In genomic region chr14:25478755-25479154, GRCm38 (mm10) we compare ENCODE assay signal across 8 mouse cellular contexts. TPM values are rescaled to one million over a fixed set of nuclear protein-coding genes. Genes with fewer than 3 reads are reported as not detected.
DNase-seq lines count a peak whose midpoint lies in the region; ATAC-seq lines count a peak whose summit lies in the region.

No protein-coding gene starts in this region.

- no peak for DNase-seq in hindbrain, embryonic 10.5 days (ENCODE audit: low spot score)
- DNase-seq in hindbrain, embryonic 11.5 days (ENCODE audit: low spot score), result no peak
- no peak for DNase-seq in forebrain, embryonic 10.5 days (ENCODE audit: extremely low spot score, low spot score)
- no peak for DNase-seq in midbrain, embryonic 11.5 days (ENCODE audit: low spot score, missing footprints)
- DNase-seq in gastrocnemius, adult 8-10 months (ENCODE audit: low spot score in 2 of 2), result no peak
- DNase-seq in kidney, postnatal 25 days, result no peak
- DNase-seq in kidney, postnatal 14 days, result no peak

- H3K4me2 ChIP-seq in hindbrain, embryonic 11.5 days (replicated peaks; ENCODE audit: low read depth, low read length), result no peak overlapping the region
- no peak overlapping the region for H3K4me2 ChIP-seq in midbrain, embryonic 11.5 days

- no peak overlapping the region for H3K9ac ChIP-seq in hindbrain, embryonic 11.5 days (ENCODE audit: low read depth, low read length)
- no peak overlapping the region for H3K9ac ChIP-seq in midbrain, embryonic 11.5 days (ENCODE audit: low read length)

- H3K27me3 ChIP-seq in hindbrain, embryonic 10.5 days (ENCODE audit: insufficient read depth, poor library complexity, severe bottlenecking), result no peaks in the 10 kb centered on the region
- H3K27me3 ChIP-seq in hindbrain, embryonic 11.5 days (ENCODE audit: control insufficient read depth, insufficient read depth, low read length), result no peaks in the 10 kb centered on the region
- no peaks in the 10 kb centered on the region for H3K27me3 ChIP-seq in forebrain, embryonic 10.5 days (ENCODE audit: poor library complexity, severe bottlenecking)
- no peaks in the 10 kb centered on the region for H3K27me3 ChIP-seq in midbrain, embryonic 11.5 days (ENCODE audit: control insufficient read depth, insufficient read depth, low read length)

- 84% methylated on average over 9 of the region's 9 CpGs for WGBS in hindbrain, embryonic 10.5 days
- WGBS in hindbrain, embryonic 11.5 days, result 83% methylated on average over 9 of the region's 9 CpGs
- WGBS in forebrain, embryonic 10.5 days, result 90% methylated on average over 9 of the region's 9 CpGs
- 81% methylated on average over 9 of the region's 9 CpGs for WGBS in midbrain, embryonic 11.5 days

- H3K36me3 ChIP-seq in hindbrain, embryonic 10.5 days, result peaks cover 38% of the 10 kb centered on the region; the same call in 1 of the 2 replicates
- no peaks in the 10 kb centered on the region for H3K36me3 ChIP-seq in hindbrain, embryonic 11.5 days (ENCODE audit: control insufficient read depth, insufficient read depth, low read length)
- H3K36me3 ChIP-seq in forebrain, embryonic 10.5 days (replicated peaks), result peaks cover 40% of the 10 kb centered on the region
- no peaks in the 10 kb centered on the region for H3K36me3 ChIP-seq in midbrain, embryonic 11.5 days (ENCODE audit: control insufficient read depth, insufficient read depth, low read length)

- no peaks in the 10 kb centered on the region for H3K9me3 ChIP-seq in hindbrain, embryonic 10.5 days
- H3K9me3 ChIP-seq in hindbrain, embryonic 11.5 days (ENCODE audit: control insufficient read depth, low read length), result no peaks in the 10 kb centered on the region
- H3K9me3 ChIP-seq in forebrain, embryonic 10.5 days, result no peaks in the 10 kb centered on the region
- no peaks in the 10 kb centered on the region for H3K9me3 ChIP-seq in midbrain, embryonic 11.5 days (ENCODE audit: control insufficient read depth, low read length)

- H3K4me1 ChIP-seq in hindbrain, embryonic 10.5 days (replicated peaks), result peaks cover 100% of the 10 kb centered on the region
- H3K4me1 ChIP-seq in hindbrain, embryonic 11.5 days (replicated peaks; ENCODE audit: control insufficient read depth, insufficient read depth, low read length), result peaks cover 25% of the 10 kb centered on the region
- peaks cover 88% of the 10 kb centered on the region for H3K4me1 ChIP-seq in brown adipose tissue, adult 24 weeks (ENCODE audit: control insufficient read depth, insufficient read depth, insufficient read length, low read length)
- H3K4me1 ChIP-seq in forebrain, embryonic 10.5 days, result peaks cover 100% of the 10 kb centered on the region
- H3K4me1 ChIP-seq in midbrain, embryonic 11.5 days (ENCODE audit: control insufficient read depth, insufficient read depth, low read length), result peaks cover 72% of the 10 kb centered on the region

- H3K27ac ChIP-seq in hindbrain, embryonic 10.5 days, result peak overlapping the region; percentile 41; the same call in 1 of the 2 replicates
- no peak overlapping the region for H3K27ac ChIP-seq in hindbrain, embryonic 11.5 days (ENCODE audit: low read depth, low read length)
- H3K27ac ChIP-seq in brown adipose tissue, adult 24 weeks (replicated peaks; ENCODE audit: low read depth, low read length), result peak overlapping the region; percentile 36; the same call in 1 of the 2 replicates
- 0 out of 2 replicates have a peak overlapping the region, but pooled peaks have one; percentile 22 for H3K27ac ChIP-seq in forebrain, embryonic 10.5 days
- peak overlapping the region; percentile 40; the same call in 1 of the 2 replicates for H3K27ac ChIP-seq in midbrain, embryonic 11.5 days (ENCODE audit: low read depth, low read length)

- no peak overlapping the region for H3K4me3 ChIP-seq in hindbrain, embryonic 10.5 days
- H3K4me3 ChIP-seq in hindbrain, embryonic 11.5 days (ENCODE audit: low read depth, low read length), result no peak overlapping the region
- H3K4me3 ChIP-seq in brown adipose tissue, adult 24 weeks (ENCODE audit: insufficient read depth, low read depth, low read length), result no peak overlapping the region
- no peak overlapping the region for H3K4me3 ChIP-seq in forebrain, embryonic 10.5 days
- H3K4me3 ChIP-seq in midbrain, embryonic 11.5 days (ENCODE audit: low read depth, low read length), result no peak overlapping the region

- ATAC-seq in hindbrain, embryonic 11.5 days (ENCODE audit: low FRiP score), result no peak
- ATAC-seq in midbrain, embryonic 11.5 days (ENCODE audit: low FRiP score), result no peak

RNA-seq across cellular contexts. Expression of gene Zmiz1, which starts 19.8 kb away (rescaled TPM):
- 44.4 and 60.1 TPM in 2 replicates for polyA plus RNA-seq in hindbrain, embryonic 10.5 days (2016; fragmentation: Nextera tagmentation; extraction: Ambion mirVana)
- 47.5 and 57.0 TPM in 2 replicates for polyA plus RNA-seq in hindbrain, embryonic 11.5 days (2014; fragmentation: Nextera tagmentation; extraction: Ambion mirVana)
- 15.0 and 17.0 TPM in 2 replicates for polyA plus RNA-seq in brown adipose tissue, adult 24 weeks (2012; ENCODE audit: insufficient read depth, insufficient read length, missing spikeins)
- 38.8 and 42.5 TPM in 2 replicates for polyA plus RNA-seq in forebrain, embryonic 10.5 days (2016; fragmentation: Nextera tagmentation; extraction: Ambion mirVana)
- 47.7 and 51.5 TPM in 2 replicates for polyA plus RNA-seq in midbrain, embryonic 11.5 days (2014; fragmentation: Nextera tagmentation; extraction: Ambion mirVana)
- total RNA-seq in gastrocnemius, adult 8-10 months (2022), result 10 to 100 TPM; 18.5 to 28.7 (median 21.8) TPM
